Mouse (Mus musculus) 3T3-L1 (cell line): ENCODE measurements around the gene Mybpc3.

ENCODE experiments used
- DNase-seq: peaks from one replicate; pipeline ENCODE4 v3.0.0-alpha.2; 2015; ENCODE audit warnings: low read depth, low spot score

The Mybpc3 gene

DNA sequence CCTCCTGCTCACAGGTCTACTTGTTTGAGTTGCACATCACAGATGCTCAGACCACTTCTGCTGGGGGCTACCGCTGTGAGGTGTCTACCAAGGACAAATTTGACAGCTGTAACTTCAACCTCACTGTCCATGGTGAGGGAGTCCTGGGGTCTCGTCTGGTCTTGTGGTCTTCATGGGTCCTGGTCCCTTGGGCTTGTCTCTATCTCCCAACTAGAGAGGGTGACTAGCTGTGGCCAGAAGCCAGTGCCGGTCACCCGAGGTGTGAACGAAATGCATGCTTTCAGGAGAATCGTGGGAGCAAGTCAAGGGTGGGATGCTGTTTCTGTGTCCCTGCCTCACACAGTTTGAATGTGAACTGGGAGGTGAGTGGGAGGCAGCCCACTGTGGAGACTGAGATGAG is 3.1 kb downstream of the Mybpc3 start:
- DNase-seq, result no peak

DNA sequence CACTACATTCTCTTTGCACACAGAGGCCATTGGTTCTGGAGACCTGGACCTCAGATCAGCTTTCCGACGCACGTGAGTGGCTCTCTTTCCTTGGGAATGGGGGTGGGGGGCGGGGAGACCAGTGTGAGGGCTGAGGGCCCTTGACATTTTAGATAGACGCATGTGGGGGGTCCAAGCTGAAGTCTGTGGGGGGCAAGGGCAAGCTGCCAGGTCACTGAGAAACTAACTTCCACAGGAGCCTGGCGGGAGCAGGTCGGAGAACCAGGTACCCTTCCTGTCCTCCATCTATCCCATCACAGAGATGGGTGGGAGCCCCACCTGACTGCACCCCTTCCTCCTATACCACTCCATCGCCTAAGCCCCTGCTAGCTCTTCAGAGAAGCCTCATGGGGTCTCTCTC is 3.6 kb downstream of the Mybpc3 start:
- DNase-seq, result no peak

DNA sequence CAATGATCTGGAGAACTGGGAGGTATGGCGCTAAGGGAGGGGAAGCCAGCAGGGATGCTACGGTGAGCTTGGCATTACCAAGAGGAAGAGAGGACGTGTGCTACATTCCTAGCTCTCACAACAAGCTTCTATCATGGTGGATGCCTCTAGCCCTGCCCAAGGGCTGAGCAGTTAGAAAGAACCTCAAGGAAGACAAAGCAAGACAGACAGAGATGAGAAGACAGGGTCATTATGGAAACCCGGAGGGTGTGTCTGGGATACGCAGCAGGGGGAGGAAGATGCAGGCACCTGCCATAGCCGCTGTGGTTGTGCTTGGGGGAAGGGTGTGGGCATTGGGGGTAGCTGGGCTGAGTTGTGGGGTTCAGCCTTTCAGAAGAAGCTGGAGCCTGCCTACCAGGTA is 5.6 kb downstream of the Mybpc3 start:
- DNase-seq, result no peak

DNA sequence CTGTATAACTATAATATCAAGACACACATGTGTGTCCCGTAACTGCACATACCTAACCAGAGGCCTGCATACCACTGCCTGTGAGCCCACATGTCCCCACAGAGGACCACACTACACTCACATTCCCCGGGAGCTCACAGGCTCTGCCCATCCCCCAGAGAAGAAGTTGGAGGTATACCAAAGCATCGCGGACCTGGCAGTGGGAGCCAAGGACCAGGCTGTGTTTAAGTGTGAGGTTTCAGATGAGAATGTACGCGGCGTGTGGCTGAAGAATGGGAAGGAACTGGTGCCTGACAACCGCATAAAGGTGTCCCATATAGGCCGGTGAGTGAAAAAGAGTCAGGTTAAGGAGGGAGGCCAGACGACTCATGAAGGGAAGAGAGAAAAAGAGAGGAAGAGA is 7.2 kb downstream of the Mybpc3 start:
- DNase-seq, result no peak

DNA sequence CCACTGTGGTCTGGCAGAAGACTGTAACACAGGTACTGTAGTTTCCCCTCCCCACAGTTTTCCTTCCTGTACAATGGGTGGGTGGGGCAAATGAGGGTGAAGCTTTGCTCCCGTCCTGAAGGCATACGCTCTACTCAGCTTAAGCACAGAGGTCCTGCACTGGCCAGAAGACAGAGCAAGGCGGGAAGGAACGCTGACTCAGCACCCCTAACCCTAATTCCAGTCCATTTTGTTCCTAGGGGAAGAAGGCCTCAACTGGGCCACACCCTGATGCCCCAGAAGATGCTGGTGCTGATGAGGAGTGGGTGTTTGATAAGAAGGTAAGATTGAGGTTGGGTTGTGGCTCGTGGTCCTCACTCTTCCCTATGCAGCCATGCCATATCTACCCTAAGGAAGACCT is 10.8 kb downstream of the Mybpc3 start:
- DNase-seq, result no peak

DNA sequence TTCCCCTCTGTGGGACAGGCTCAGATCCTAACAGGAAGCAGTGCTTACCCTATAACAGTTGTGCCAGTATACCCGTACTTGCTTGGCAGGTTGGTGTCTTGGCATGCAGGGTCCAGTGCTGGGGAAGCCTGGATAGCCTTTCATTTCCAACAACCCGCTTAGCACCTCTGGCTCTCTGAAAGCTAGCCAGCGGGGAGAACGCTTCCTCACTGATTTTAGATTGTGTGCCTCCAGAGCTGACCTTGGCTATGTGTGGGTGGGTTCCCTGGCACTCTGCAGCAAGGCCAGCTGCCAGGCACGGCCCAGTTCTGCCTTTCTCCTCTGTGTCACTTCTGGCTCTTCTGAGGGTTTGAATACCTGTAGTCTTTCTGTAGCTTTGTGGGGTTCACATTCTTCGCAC is 12.2 kb downstream of the Mybpc3 start:
- DNase-seq, result no peak

DNA sequence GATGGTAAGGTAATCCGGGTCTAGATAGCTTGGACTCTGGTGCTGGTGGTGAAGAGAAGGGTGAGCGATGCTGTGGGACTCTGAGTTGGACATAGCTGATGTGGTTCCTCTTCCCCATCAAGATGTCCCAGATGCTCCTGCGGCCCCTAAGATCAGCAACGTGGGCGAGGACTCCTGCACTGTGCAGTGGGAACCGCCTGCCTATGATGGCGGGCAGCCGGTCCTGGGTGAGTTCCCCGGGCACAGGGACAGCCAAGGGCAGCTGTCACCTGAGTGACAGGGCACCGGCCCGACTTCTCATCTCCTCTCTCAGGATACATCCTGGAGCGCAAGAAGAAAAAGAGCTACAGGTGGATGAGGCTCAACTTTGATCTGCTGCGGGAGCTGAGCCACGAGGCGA is 13.3 kb downstream of the Mybpc3 start:
- no peak for DNase-seq

DNA sequence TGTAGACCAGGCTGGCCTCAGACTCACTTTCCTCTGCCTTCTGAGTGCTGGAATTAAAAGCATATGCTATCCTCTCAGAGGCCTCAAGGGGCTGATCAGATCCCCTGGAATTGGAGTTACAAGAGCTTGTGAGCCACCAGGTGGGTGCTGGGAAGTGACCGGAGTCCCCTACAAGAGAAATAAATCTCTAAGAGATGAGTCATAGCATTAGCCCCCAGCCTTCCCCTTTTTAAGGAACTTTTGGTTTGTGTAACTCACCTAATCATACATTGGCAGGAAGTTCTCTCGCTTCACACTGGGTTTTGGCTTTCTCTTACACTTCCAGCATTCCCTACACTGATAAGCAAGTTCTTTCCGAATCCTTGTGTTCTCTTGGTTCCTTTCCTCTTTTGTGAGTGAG is 14.1 kb downstream of the Mybpc3 start:
- DNase-seq, result no peak

DNA sequence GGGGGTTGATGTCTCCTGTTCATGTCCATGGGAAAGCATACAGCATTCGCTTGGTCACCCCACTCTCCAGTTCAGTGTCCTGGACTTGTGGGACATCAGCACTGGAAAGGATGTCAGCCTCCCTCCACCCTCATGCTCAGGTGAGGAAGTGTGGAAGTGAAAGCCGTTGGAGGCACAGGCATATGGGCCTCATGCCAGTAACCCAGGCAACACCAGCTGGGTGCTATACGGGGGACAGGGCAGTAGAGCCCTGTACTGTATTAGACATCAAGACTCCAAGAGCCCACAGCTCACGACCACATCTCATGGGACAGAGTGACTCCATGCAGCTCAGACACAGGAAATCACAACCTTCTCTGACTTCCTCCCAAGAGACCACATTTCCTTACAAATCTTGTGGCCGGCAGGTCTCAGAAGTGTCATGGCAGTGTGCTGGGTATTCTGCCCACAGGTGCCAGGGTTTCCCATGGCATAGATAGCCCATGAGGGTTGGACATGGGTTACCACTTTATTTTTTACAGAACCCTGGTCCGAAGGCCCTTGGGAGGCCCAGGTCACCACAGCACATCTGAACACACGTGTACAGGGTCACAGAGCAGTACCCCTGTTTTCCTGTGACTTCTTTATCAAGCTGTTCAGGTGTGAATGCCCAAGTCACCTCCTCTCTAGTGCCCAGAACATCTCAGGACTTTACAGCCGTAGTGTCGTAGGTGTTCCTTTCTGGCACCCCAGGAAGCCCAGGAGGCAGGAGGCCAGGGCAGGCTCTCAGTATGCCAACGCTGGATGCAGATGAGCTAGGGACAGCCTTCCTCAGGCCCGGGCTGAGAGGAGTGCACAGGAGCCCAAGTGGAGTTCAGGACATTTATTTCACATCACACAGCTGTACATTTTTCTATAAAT is 18.8 kb downstream of the Mybpc3 start:
- DNase-seq, result no peak

DNA sequence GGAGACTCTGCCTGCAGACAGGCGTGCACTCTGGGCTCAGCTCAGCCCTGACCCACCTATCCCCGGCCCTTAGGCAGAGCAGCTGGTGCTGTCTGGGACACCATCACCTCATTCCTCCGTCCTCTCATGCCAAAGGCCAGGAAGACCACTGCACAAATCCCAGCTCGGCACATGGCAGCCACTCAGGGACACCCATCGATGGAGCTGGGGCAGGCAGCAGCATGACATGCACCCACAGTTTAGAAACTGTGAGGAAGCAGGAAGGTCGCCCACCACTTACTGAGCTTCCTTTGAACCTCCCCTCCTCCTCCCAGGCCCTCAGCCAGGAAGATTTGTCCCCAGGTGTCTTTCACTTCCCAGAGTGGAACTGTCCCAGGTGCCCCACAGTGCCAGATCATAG is 19.5 kb downstream of the Mybpc3 start:
- DNase-seq, result no peak

DNA sequence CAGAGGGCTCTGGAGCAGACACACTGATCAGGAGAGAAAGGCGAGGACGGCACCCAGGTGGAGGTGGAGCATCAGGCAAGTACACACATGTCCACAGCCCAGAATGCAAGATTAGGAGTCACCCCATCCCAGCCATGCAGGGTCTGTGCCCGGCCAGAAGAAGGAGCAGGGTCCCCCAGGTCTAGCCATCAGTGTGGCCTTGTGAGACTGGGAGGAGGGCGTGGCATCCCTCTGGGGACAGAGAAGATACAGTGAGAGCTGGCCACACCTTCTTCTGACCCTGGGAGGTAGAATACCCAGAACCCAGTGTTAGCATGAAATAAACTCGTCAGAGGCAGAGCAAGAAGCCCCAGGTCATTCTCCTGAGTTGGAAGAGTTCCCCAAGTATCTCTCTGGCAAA is 21.4 kb downstream of the Mybpc3 start:
- no peak for DNase-seq

DNA sequence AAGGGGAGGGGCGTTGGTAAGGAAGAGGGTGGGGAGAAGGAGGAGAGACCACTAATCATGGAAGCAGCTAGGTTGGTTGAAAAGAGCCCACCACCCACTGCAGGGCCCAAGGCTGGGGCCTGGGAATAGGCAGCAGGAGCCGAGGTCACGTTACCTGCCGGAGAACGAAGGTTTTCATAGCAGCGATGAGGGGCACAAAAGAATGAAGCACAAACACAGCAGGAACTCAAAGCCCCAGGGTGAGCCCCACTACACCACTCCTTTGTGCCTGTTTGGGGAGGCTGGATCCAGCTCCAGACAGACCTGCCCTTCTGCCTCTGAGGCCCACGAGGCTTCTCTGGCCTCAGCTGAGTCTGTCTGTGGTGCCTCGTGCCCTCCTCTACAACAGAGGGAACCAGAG is 21.8 kb downstream of the Mybpc3 start:
- no peak for DNase-seq

DNA sequence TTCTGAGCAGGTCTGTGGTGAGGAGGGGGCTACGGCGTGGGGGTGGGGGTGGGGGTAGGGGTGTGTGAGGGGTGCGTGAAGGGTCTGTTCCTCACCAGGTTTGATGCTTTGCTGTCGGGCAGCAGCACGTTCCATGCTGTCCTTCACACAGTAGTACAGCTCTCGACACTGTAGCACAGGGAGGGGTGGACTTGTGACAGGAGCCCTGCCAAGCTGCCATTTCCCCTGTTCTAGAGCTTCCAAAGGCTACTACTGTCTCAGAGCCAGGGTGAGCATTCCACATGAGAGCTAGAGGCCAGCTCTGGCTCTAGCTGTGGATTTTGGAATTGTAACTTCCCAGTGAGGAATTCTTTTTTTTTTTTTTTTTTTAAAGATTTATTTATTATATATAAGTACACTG is 25.0 kb downstream of the Mybpc3 start:
- DNase-seq, result no peak

DNA sequence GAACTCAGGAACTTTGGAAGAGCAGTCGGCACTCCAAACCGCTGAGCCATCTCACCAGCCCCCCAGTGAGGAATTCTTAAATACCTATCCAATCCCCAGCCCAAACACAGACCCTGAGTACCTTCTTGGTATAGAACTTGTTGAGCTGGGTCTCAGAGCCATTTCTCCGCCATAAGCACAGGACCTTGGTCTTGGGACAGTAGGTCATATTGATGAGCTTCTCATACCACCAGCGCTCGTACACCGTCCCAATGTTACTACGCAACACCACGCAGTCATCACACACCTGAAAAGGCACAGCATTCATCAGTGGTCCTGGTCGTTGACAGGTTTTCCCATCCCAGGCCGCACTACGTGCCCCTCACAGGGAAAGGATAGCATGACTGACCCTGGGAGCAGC is 25.5 kb downstream of the Mybpc3 start:
- no peak for DNase-seq

DNA sequence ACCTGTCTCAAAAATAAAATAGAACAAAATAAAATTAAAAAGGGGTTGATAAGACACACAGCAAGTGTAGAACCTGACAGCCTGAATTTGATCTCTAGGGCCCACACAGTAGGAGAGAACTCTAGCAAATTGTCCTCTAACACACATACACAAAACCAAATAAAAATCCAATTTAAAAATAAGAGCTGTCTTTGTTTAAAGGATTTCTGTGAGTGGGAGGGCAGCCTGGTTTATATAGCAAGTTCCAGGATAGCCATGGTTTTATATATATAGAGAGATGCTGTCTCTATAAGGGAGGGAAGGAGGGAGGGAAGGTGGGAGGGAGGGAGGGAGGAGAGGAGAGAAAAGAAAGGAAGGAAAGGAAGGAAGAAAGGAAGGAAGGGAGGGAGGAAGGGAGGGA is 30.2 kb downstream of the Mybpc3 start:
- DNase-seq, result no peak

DNA sequence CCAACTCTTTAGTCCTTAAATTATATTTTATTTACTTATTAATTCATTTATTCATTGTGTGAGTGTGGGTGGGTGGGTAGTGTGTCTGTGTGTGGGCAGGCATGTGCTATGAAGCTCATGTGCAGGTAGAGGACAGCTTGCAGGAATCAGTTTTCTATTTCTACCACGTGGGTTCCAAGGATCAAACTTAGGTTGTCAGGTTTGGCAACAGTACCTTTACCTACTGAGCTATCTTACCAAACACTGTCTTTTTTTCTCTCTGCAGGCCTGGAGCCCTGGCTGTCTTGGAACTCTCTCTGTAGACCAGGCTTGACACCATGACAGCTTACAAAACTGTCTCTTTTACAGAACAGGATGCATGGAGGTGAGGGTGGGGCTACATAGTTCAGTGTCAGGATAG is 33.4 kb downstream of the Mybpc3 start:
- no peak for DNase-seq

DNA sequence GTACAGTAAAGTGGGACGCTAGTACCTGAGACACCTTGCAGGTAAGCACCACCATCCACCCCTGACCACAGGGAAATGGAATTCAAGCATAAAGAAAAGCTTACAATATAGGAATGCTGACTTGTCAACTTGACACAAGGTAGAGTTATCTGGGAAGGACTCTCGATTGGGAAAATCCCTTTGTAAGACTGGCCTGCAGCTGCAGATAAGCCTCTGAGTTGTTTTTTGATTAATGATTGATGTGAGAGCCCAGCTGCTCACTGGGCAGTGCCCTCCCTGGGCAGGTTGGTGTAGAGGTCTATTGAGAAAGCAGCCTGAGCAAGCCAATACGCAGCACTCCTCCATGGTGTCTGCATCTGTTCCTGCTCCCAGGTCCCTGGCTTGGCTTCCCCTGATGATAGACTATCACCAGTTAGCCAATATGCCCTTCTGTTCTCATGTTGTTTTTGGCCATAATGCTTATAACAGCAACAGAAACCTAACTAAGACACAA is 35.0 kb downstream of the Mybpc3 start:
- no peak for DNase-seq

DNA sequence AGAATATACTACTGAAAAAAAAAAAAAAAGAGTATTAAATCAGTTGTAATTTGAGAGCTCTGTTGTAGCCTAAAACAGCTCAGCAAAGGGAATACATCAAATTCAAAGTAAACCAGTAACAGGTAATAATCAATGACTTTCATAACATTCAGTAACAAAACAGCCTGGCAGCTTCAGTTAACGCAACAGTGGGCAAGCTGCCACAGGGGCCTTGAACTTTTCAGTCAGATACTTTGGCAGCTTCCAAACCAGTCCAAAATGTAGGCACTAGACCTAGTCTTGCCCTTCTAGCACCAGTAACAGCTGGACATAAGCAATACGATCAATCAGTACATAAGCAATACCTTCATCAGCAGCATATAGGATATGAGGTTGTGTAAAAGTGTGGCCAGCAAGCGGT is 36.1 kb downstream of the Mybpc3 start:
- no peak for DNase-seq

DNA sequence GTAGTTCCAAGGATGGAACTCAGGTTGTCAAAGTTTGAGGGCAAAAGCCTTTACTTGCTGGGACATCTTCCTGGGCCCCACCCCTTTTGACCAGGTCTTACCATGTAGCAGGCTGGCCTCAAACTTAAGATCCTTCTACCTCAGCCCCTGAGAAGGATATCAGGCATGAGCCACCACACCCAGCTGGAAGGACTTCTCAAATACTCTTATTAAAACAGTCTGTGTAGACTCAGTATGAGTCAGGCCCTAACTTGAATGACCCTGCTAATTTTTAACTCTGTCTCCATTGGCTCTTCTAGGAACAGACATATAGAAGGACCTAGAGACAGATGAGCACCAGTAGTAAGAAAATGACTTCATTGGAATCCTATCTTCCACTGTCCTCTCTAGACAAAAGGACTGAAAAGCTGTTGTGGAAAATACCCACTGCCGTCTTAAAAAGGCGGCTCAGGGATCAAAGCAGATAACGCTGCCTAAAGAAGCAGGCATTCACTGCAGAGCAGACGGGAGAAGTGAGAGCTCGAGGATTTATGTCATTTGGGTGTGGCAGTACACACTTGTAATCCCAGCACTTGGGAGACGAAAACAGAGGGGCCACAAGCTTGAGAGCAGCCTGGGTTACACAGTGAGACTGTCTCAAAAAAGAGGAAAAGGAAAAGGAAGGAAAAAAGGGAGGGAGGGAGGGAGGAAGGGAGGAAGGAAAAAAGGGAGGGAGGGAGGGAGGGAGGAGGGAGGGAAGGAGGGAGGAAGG is 39.2 kb downstream of the Mybpc3 start:
- peak; percentile 21 for DNase-seq

DNA sequence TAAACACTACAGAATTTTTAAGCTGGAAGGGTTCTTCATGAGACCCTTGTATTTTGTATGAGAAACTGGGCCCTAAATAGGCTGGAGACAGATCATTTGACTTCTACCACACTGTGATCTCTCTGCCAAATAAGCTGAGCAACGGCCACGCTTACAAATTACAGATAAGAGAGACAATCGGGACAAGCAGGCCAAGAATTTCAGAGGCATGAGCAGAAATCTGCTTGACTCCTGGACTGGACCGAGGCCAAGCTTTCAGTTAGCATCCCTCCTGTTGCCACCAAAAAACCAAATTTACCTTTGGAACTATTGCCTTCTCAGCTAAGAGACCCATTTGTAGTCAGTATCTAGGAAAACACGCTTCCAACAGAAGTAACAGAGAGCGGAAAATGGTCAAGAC is 42.6 kb downstream of the Mybpc3 start:
- no peak for DNase-seq

DNA sequence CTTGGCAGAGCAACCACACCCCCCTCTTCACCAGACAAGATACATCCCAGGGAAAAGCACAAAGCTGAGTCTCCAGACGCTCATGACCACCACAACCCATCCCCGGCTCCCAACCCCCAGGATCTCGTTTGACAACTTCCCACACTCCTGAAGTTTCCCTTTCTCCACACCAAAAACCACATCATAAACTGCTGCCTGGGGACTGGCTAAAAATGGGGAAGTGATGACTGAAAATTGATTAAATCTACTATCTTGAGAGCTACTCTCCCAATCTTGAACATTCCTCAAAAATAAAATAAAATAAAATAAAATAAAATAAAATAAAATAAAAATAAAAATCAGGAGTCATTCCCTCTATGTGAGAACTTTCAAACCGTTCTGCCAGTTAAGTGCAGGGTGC is 45.0 kb downstream of the Mybpc3 start:
- no peak for DNase-seq

DNA sequence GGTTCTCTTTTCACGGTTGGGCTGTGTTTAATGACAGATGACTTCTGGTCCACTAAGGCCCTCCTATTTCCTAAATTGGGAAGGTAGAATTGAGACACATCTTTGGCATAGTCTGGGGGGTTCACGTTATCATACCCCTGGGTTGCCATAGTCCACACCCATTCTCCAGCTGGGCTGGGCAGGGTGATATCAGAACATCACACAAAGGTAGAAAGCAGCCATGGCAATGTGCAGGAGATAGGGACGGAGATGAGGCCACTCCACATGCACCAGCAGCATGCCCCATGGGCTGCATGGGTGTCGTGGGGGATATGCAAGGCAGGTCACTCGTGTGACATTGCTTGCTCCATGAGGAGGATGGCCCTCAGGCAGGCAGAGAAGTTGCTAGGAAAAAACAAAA is 45.6 kb downstream of the Mybpc3 start:
- no peak for DNase-seq

DNA sequence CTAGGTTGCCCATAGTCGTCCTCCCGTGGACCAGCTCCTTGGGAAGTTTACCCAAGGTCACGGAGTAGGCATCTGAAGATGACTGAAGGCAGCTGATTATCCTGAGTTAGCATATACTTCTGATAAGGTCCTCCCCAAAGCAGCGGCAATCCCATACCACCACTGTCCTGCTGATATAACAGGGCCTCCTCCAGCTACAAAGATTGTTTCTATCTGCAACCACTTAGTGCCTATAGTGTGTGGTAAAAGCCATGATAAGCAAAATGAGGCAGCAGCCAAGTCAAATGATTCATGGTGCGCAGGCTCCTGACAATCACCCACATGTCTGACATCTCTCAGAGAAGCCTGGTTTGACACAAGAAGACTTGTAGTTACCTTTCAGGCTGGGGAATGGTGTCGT is 47.0 kb downstream of the Mybpc3 start:
- no peak for DNase-seq
